Mouse (Mus musculus): ENCODE measurements around the gene Ptprj.

The Ptprj gene

DNA sequence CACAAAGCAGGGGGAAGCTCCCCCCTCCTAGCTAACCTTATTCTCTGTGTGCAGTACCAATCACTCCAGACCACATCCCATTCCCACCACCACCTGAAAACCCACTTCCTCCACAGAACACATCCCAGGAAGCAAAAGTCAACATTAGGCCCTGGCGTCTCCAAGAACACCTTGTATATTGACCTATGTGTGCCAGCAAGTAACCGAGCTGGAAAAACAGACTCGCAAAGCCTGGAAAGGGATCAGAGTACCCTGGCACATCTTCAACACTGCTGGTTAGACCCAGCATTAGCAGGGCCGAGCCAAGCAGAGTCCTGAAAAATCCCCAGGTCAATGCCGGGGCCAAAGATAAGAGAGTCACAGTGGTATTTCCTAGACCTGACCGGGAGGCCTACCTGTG lies 58.0 kb downstream of the Ptprj start:
- no peak for DNase-seq (ENCODE audit: low spot score)

DNA sequence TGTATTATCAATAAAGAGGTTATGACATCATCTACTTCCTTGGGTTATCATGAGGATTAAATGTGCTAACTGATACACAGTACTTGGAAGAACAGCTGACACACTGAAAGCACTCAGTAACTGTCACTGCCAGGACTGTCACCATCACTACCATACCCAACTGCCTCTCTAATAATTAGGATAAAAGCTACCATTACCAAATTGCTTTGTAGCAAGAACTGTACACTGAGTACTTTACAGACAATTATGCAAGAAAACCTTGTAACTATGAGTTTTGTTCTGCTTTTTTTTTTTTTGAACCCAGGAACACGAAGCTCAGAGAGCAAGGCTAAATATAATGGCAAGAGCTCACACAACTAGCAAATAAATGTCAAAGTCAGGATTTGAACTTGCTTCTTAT lies 58.5 kb downstream of the Ptprj start:
- no peak for DNase-seq (ENCODE audit: low spot score)

DNA sequence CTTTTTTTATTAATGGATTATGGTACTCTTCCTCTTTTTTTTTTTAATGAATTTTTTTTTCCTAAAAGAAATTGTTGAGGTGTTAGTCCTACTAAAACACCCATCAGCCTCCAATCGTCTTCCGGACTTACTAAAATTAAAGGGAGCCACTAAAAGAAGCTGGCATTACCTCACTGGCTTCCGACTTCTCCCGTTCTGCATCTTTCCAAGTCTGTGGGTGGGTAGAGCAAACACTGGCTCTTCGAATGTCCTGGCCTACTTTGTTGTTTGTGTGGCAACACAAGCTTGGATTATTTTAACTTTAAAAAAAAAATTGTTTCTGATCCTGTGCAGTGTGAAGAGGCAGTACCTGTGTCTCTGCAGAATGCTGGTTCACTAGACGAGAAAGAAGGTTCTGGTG lies 62.2 kb downstream of the Ptprj start:
- no peak for DNase-seq (ENCODE audit: low spot score)

DNA sequence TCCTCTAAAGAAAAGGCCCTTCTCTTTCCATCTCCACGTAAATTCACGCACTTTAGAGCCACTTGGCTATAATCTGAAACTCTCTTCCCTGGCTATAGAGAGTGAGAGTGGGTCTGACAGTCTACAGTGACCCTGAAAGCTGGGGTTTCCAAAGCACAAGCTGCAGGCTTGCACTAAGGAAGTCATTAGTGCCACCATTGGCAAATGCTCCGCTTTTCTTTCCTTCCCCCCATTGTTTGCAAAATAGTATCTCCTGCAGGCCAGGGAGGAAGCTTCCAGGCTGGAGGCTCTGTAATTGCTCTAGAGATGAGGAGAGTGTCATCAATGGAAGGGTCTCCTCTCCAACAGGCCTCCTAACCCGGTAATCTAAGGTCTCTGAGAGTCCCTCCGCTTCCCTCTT lies 65.5 kb downstream of the Ptprj start:
- DNase-seq (ENCODE audit: low spot score), result no peak

DNA sequence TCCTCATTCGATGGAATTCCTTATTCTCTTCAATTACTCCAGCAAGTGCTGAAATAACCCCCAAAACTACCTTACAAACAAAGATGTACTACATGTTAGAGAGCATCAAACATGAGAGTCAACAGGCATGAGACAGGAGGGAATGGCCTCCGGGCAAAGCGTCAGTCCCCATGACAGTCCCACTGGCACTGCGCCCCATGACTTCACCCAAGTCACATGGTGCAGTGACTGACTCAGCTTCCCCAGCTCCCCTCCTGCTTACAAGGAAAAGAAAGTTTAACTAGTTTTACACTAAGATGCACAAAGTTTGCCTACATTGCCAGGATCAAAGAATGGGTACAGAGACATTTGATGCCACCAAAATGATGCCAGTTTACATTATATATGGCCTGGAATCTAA lies 71.2 kb downstream of the Ptprj start:
- DNase-seq (ENCODE audit: low spot score), result no peak

DNA sequence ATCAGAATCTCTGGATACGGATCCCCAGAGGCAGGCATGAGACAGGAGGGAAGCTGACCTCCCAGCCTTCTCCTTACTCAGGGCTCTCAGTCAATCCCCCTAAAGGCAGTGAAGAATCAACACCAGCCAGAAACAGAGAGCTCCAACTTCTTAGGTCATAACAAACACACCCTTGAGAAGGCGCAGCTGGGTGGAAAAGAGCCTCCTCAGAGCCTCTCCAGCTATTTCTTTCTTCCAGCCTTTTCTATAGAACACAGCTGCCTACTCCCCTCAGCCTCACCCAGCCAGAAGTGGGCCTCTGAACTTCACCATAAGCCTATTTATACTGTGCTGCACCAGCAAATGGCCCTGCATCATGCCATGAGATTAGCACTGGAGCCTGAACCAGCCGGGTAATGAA lies 74.3 kb downstream of the Ptprj start:
- no peak for DNase-seq (ENCODE audit: low spot score)

DNA sequence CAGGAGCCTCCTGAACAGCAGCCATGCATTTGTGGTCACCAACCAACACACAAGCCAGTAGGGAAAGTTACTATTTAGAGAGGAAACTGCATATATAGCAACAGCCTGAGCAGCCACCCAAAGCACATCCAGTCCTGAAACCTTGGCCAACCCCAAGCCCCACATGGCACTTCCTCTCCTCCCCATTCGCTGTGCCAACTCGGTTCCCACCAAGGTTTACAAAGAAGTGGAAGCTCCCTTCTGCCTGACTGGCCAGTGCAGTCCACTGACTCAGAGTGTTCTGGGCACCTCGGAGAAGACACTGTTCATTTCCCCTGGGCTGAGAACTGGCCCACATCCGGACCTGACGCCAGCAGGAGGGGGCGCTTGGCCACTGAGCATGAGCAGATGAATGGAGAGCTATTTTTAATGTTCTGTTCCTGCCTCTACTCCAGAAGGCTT lies 75.7 kb downstream of the Ptprj start:
- DNase-seq (ENCODE audit: low spot score), result no peak

DNA sequence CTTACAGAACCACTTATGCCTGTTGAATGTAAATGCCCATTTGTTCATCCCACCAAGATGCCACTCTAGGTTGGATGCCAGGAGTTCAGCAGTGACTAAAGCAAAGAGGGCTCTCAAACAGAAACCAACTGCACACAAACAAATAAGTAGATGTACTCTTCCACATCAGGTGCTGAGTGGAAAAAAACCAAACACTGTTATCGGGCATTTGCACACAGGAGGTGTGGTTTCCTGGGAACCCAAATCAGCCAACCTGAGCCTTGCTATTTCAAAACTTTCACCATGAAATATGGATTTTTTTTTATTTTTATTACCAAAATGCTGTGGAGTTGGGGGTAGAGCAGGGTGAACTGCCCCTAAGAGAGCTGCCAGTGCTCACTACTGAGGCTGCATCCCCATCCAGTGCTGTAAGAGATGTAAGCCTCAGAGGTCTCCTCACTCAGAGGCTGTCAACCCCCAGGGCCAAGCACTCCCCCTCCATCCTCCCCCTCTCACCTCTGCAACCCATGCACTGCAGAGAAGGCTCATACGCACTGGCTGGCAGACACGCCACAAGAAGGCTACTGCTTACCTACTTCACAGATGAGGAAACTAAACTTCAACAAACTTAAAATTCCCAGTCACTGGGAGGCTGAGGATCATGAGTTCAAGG lies 77.1 kb downstream of the Ptprj start:
- DNase-seq (ENCODE audit: low spot score), result no peak

DNA sequence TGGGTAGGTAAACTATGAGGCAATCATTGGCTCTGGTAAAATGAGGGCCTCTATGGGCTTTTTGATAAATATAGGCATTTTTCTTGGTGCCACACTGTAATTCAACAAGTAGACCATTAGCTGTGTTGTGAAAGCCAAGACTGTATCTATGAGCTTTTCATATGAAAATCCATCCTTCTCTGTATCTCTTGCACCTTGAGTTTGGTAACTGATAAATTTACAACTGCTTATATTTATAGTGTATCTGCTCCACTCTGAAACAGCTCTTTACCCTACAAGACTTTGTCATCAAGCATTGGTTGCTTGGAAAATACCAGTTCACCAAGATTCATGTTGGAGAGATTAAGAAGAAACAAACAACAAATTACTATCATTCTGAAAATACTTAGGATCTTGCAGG lies 77.7 kb downstream of the Ptprj start:
- no peak for DNase-seq (ENCODE audit: low spot score)

DNA sequence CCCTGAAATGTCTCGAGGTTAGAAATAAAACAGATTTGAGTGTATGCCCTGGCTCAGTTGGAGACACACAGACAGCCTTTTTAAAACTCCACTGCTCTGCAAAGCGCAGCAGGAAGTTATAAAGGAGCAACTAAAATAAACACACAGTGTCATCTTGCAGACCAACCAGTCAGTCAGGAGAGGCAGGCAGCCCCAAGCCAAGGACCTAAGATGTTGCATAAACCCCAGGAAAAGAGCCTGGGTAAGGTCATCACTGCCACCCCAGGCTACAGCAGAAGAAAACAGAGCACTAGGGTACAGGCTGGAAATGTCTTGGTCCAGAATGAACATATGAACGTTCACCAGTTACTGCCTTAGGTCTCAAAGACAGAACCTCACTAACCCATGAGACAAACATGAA lies 78.7 kb downstream of the Ptprj start:
- DNase-seq (ENCODE audit: low spot score), result no peak

DNA sequence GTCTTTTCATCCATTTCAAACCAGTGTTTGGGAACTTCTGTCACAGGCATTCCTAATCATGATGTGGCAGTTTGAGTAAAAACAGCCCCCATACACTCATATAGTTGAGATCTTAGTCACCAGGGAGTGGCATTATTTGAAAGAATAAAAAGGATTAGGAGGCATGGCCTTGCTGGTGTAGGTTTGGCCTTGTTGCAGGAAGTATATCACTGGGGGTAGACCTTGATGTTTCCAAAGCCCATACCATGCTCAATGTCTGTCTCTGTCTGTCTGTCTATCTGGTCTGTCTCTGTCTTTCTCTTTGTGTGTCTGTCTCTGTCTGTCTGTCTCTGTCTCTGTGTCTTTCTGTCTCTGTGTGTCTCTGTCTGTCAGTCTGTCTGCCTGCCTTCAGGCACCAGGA lies 79.6 kb downstream of the Ptprj start:
- no peak for DNase-seq (ENCODE audit: low spot score)

DNA sequence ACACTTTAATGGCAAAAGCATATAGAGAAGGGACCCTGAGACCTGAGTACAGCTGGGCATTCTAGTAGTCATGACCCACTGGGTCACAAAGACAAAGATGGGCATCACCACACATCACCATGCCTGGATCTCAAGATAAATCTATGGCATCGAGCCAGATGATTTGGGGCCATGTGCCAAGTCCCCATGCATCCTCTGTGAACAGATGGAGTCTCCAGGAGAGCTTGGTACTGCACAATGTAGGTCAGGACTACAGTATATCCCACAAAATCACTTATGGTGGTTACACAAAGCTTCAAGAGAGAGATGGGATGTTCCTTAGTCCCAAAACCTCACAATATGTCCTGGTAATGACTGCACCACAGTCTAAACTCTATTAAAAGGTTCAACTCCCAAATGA lies 81.4 kb downstream of the Ptprj start:
- no peak for DNase-seq (ENCODE audit: low spot score)

DNA sequence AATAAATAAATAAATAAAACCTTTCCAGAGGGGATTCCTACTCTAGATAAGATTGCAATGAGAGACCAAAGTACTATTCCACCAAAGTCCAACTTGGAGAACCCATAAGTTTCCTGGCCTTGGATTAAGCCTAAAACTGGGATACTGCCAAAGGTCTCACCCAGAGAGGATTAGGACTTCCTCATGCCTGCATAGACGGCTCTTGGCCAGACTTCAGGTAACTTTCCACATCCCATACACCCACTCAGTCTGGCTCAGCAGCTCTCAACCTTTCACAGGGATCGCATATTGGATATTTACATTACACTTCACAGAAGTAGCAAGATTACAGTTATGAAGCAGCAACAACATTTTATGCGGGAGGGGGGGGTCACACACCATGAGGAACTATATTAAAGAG lies 82.9 kb downstream of the Ptprj start:
- DNase-seq (ENCODE audit: low spot score), result no peak

DNA sequence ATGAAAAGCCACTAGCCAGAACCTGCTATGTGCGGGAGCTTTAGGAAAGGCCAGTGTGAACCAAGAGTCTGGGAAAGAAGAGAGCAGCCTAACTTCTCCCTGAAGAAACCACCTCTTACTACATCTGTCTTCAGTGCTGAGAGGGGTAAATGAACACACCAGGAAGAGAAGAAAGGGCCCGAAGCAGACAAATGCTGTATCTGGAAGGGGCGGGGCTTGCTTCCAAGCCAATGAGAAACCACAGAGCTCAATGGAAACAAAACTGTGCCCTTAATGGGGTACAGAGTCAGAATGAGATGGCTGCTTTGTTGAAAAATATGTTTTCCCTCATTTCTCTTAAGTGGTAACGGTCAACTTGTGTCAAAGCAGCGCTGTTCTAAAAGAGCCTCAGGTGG lies 83.8 kb downstream of the Ptprj start:
- DNase-seq (ENCODE audit: low spot score), result no peak

DNA sequence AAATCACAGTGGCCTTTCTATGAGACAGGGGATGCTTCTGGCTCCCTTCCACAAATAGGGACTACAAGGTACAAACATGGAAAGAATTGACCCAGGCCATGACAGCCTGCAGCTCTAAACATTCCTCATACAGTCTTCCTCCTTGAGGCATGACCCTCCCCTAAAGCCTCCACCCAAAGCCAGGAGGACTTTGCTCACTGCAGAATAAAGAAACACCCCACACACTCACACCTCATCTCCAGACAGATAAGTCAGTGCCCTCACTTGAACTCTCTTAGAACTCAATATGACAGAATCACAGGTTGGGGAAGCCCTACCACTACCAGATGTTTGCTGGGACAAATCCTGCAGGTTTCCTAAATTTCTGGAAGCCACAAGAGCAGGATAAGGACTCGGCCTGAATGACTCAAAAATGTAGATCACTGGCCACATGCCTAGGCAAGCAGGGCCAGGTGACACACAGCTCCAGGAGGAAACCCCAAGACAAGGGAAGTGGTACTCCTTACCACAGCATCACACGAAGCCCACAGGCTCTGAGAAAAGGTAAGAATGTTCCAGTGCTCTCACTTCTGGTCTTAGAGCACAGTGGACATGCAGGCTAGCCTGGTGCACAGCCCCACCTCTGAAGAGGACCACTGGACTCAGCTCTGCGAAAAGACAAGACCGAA lies 84.3 kb downstream of the Ptprj start:
- no peak for DNase-seq (ENCODE audit: low spot score)

DNA sequence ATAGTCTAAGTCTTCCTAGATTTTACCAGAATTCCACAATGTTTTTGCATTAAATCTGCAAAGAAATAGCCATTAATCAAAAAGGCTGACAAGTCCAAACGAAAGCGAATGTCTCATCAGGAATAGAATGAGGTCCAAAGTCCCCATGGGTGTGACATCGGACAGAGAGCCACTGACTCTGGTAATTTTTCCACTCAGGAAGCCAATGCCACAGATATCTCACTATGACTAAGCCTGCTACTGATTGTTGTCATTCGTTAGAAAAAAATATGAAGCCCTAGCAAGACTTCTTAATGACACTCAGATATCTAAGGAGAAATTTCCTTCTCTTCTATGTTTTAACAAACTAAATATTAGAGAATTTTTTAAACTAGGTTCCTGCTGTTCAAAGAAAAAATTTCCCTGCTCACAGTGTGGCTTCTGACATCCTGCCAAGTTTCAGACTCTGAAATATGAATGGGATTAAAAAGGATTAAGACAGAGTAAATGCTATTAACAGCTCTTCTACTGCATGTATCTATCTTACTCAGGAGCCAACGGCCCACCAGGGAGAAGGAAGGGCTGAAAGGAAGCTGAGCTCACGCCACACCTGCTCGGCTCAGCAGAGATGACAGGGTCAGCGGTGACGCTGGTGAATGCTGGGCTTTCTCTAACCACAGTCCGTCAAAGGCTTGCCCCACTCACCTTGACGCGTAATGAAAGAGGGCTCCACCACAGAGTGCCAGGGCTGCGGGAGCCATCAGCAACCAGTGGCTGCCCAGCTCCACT lies 90.0 kb downstream of the Ptprj start:
- DNase-seq (ENCODE audit: low spot score), result no peak

DNA sequence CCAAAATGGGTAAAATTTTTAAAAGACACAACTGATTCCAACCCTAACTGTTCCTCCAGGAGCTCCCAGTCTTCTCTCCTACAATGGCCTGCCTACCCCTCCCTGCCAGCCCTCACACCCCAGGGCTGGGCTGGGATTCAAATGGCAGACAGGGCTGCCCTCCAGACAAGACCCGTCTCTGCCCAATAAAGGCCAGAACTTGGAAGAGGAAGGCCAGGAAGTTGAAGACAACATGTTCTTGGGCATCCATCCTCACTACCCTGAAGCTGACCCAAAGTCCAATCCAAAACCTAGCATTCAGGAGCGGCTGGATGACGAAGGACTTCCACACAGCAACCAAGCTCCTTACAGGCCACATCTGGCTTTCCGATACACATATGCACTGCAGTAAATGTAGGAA lies 90.6 kb downstream of the Ptprj start:
- no peak for DNase-seq (ENCODE audit: low spot score)

DNA sequence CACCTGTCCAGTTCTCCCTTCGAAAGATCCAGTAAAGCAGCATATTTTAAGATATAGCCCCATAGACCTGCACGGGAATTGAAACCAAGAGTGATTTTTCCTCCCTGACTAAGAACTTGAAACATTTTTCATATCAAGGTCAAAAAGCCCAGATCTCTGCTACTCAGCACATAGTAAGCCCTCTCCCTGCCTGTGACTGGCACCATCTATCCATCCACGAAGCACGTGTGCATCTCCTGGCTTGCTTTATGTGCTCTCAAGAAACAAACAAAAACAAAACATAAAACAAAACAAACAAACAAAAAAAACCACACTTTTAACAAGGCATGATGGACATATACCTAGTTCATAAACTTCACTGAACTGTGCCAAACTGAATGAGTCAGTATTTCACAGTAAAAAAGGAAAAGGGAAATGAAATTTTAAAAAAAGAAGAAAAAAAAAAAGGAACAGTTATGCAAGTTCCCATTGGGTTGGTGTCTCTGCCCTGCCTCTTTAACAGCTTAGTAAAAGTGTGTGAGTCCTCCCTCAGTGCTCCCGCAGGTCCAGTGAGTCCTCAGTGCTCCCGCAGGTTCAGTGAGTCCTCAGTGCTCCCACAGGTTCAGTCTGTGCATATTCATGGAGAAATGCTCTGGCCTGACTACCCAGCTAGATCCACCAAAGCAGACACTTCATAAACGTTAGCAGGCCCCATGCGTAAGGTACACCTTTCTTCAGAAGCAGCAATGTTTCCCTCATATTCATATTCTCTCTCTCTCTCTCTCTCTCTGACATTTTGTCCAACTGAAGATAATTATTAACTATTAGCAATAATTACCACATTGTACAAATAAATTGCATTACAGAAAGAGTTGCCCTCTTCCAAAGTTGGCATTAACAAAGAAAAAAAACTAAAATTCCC lies 91.5 kb downstream of the Ptprj start:
- DNase-seq (ENCODE audit: low spot score), result no peak

DNA sequence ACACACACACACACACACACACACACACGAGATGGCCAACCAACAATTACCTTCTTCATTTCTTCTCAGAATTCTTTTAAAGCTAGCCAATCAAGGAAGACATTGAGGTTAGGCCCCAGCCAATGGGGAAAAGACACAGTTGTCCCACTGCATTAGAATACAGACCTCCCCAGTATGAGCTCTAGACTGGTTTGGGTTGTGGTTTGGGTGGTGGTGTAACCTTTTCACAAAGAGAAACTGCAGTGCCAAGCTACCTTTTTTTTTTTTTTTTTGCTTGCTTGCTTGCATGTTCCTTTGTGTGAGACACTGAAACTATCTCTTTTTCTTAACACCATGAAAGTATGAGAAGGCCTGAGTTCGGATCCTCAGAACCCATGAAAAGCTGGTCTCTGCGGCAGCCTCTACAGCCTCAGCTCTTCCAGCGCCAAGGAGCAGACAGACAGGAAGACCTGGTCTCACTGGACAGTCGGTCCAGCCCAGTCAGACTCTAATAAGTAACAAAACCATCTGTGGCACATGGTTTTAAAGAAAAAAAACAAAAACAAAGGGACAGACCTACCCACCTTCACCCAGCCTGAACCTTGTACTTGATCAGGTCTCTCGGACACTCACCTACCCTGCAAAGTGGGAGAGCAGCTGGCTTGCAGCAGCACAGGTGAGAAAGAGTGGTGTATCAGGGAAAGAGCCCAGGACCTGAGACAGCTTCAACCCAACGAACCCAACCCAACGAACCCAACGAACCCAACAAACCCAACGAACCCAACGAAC lies 92.8 kb downstream of the Ptprj start:
- DNase-seq (ENCODE audit: low spot score), result no peak

DNA sequence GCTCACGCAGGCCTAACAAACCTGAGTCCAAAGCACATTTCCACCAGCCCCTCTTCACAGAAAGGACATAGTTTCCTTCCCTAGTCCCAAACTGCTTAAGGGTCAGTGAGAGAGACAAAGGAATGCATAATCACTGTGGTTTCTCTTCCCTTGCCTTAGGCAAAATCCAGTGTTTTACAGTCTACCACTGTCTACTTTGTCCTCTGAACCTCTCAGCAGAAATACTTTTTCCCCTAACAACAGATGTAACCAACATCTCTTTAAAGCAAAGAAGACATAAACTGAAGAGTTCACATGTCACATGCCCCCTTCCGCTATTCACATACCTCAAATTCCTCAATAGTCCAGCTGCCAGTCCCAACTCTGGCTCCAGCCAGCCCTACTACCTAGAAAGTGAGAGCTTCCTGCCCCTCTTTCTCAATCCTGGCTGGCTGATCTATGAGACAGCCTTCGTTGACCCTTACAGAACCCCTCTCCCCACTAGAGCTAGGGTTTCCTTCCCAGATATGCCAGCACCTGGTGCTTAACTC lies 94.2 kb downstream of the Ptprj start:
- no peak for DNase-seq (ENCODE audit: low spot score)

DNA sequence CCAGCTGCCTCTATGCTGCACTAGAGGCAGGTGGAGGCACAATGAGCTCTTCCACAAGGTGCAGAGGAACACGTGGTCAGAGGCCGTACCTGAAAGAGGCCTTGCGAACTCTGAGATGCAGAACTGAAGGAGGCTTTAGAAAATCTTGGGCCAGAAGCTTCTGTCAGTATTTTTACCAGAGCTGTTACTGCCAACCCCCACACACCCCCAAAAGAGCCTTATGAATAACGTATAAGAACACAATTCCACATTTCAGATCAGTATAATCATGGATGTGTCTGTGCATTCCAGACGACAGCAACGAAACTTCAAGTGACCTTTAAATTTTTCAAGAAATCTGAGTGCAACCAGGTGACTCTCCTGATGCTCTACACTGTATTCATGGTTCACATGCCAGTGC lies 98.9 kb downstream of the Ptprj start:
- DNase-seq (ENCODE audit: low spot score), result no peak

Data from ovary, postnatal 14 days (tissue).